Mouse (Mus musculus) Patski (cell line): ENCODE data around the gene Cnih4. TPM values are rescaled to one million over a fixed set of nuclear protein-coding genes. Genes with fewer than 3 reads are reported as not detected.
A peak's percentile ranks its signal among the peaks of the same experiment; 100 is the strongest.

ENCODE experiments used
- ATAC-seq: fragments of 100-300 bp; one replicate; pipeline ENCODE4 v1.8.0; 2021
- CTCF ChIA-PET: fragments of 350-600 bp; sonication (Branson Sonifier 250); formaldehyde crosslinking; loops from one replicate; lab custom pipeline; 2022; ENCODE audit warnings: inconsistent platforms; lab: Charles Lee
- POLR2A ChIA-PET: fragments of 350-600 bp; sonication (Branson Sonifier 250); formaldehyde crosslinking; loops from one replicate; lab custom pipeline; 2022; ENCODE audit warnings: antibody characterized with exemption, inconsistent platforms; lab: Charles Lee
- DNase-seq: peaks from one replicate; pipeline ENCODE4 v3.0.0-alpha.2; 2011; ENCODE audit warnings: low read depth, low spot score
- H3K27me3 ChIP-seq: fragments of 371-371 bp; one replicate; pipeline ENCODE4 v1.5.1; 2021
- CTCF ChIP-seq: fragments of 100-300 bp; IDR thresholded peaks from one replicate; pipeline ENCODE4 v1.5.1; 2021
- in situ Hi-C: fragments of 300-500 bp; cut with MboI; formaldehyde crosslinking; loops from 3 replicates; pipeline ENCODE4 v1.11.1; 2018; ENCODE audit warnings: low pct_unique_long_range_greater_than_20kb, mixed read lengths
- polyA plus RNA-seq: library from polyadenylated mRNA; unstranded; gene quantifications from one replicate; pipeline ENCODE4 v1.2.3, GENCODE M21; 2021

Gene Cnih4
- polyA plus RNA-seq, result 144 TPM

DNA sequence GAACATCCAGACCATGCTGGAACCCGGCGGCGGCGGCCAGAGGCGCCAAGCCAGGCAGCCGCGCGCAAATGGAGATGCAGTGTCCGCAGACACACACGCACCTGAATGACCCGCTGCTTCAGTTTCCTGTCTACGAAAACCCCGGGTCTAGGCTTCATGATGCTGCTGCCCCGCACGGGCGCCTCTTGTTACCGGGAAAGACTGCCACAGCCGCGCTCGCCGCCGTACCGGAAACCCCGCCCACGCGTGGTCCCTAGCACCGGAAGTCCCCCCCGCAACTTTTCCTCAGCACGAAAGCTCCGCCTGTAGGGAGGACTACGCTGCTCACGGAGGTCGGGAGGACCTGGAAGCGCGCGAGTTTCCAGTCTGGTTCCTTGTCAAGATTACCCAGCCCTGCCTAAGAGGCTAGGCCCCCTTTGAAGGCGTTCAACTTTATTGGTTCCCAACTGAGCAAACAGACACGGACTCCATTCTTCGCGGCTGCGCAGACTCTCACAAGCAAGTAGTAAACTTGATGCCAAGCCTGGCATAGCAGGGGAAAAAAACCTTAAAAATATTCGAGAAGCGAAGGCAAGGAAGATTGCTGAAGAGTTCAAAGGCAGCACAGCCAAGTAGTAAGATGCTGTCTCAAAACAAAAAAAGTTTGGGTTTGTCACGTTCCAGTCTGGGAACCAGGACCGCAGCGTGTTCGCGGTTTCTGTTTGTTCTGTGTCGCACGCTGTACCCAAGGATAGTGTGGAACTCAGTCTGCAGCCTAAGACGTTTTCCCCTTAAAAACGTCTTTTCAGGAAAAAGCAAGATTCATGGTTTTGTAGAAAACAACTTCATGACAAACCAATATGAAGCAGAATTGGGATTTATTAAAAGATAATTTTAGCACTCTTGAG lies at the start of gene Cnih4, which contains the start of gene Nvl:
TSS of gene Cnih4 (plus strand) at position 744 of the 887 bp plus-strand sequence.
TSS of gene Nvl (minus strand) at position 255 of the 887 bp plus-strand sequence.
- ChIA-PET CTCF (interaction anchor here (1.1 kb wide), 1 partner anchor 43 kb away, joined by 3 read pairs; no protein-coding TSS in a partner anchor), POLR2A (no interaction called here)
- DNase-seq (peak; percentile 85), ATAC-seq (peak; percentile 92)
- in situ Hi-C loops, result no loop called here
- TF ChIP-seq CTCF, result no peak
- H3K27me3 ChIP-seq, result no peaks in the 10 kb centered on the region

DNA sequence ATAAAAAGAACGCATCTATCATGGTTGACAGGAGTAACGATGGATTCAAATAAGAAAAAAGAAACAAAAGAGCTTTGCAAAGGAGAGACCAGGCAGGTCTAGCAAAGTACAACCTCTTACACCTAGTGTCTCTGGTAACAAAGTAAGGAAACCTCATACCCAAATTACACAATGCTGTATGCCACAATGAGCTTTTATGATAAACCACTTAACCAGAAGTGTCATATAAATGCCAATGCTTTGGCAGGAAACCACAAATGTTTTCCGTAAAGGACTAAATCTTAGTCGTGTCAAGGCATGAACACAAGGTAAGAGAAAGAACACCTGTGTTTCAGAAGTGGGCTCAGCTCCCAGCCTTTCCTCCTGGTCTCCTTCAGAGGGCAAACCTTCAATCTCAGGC lies 27.4 kb upstream of the Cnih4 start:
- ChIA-PET CTCF (no interaction called here), POLR2A (interaction anchor here (0.5 to 0.9 kb wide), 2 partner anchors 9 to 20 kb away, joined by 3 read pairs; no protein-coding TSS in a partner anchor)
- in situ Hi-C loops, result no loop called here
- TF ChIP-seq CTCF, result no peak
- H3K27me3 ChIP-seq, result no peaks in the 10 kb centered on the region
- no peak for DNase-seq
- ATAC-seq, result no peak

DNA sequence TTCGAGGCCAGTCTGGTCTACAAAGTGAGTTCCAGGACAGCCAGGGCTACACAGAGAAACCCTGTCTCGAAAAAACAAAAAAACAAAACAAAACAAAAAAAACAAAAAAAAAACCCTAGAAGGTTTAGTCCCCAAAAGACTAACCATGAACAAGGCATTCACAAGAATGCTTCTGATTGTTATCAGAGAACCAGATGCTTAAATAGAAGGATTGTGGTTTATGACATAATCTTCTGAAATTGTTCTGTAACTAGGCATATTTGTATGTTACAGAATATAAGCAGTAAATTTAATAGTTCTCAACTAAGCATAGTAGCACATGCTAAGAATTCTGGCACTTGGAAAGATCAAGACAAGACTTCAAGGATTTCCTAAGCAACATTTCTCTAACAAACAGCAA lies 20.3 kb upstream of the Cnih4 start:
- in situ Hi-C loops, result no loop called here
- H3K27me3 ChIP-seq, result no peaks in the 10 kb centered on the region
- no peak for DNase-seq
- TF ChIP-seq CTCF, result no peak
- ATAC-seq, result no peak
- ChIA-PET POLR2A (interaction anchor here (0.6 kb wide), 1 partner anchor 23 kb away, joined by 4 read pairs; no protein-coding TSS in a partner anchor), CTCF (no interaction called here)

DNA sequence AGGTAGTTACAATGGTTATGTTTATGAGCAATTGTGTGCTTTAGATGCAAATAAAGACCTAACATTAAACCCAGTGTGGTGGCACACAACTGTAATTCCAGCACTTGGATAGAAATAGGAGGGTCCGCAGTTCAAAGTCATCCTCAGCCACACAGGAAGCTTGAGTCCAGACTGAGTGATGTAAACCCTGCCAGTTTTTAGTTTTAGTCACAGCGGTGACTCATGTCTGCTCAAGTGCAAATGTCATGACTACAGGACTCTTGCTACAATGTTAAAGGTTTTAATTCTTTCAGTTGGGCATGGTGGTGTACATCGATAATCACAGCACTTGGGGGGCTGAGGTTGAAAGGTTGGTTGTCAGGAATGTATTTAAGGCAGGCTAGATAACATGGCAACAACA lies 18.6 kb upstream of the Cnih4 start:
- H3K27me3 ChIP-seq, result no peaks in the 10 kb centered on the region
- ATAC-seq (no peak), DNase-seq (no peak)
- TF ChIP-seq CTCF, result no peak
- CTCF ChIA-PET, result no interaction called here
- POLR2A ChIA-PET, result interaction anchor here (1.3 kb wide), 1 partner anchor 30 kb away, joined by 3 read pairs; no protein-coding TSS in a partner anchor
- in situ Hi-C loops, result no loop called here

DNA sequence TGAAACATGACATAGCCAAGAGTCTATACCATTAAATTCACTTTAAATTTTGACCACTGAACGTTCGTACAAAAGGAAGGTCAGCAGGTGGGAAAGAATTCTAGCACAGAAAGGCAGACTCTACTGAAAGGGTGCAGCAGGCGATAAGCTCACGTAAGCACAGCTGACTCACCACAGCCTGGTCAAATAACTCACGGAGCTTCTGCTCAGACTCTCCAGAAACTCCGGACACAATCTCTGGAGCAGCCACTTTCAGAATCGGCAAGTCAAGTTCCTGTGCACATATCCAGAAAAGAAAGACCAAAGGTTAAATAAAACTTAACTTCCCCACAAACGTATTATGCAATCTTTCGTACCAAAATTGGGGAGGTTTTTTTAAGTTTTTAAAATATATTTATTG lies 17.7 kb upstream of the Cnih4 start:
- DNase-seq (no peak), ATAC-seq (no peak)
- in situ Hi-C loops, result no loop called here
- H3K27me3 ChIP-seq, result no peaks in the 10 kb centered on the region
- POLR2A ChIA-PET, result interaction anchor here (1.3 kb wide), 1 partner anchor 29 kb away, joined by 3 read pairs; no protein-coding TSS in a partner anchor
- no peak for TF ChIP-seq CTCF
- CTCF ChIA-PET, result no interaction called here

DNA sequence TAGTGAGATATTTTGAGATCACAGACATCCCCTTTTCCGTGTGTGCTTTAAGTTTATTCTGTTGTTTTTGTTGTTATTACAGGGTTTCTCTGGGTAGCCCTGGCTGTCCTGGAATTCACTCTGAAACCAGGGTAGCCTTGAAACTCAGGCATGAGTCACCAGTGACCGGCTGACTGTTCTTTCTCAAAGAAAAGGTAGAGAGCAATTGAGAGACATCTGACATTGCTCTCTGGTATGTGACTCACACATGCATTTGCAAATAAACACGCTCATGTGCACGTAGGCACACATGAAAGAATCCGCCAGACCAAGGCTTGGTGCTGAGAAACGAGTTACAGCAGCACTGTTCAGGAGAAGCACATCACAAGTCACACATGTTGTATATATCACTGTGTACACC lies 12.6 kb upstream of the Cnih4 start:
- in situ Hi-C loops, result no loop called here
- H3K27me3 ChIP-seq, result no peaks in the 10 kb centered on the region
- ATAC-seq (peak; percentile 54), DNase-seq (peak; percentile 39)
- CTCF ChIA-PET, result interaction anchor here (1.2 to 1.4 kb wide), 2 partner anchors 12 to 18 kb away, joined by 3 to 4 read pairs; no protein-coding TSS in a partner anchor
- POLR2A ChIA-PET, result no interaction called here
- no peak for TF ChIP-seq CTCF

DNA sequence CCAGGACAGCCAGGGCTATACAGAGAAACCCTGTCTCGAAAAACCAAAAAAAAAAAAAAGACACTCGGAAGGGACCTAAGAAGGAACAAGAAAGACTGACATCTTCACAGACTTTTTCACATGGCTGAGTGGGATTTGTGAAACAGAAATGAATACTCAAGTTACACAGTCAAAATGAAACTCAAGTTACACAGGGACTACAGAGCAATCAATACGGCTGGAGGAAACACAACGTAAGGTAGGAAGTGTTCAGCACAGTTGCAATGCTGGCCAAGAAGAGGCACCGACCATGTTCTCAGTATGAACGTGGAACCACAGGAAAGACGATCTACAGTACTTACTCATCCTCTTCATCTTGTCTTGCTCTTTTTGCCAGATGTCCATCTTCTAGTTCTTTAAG lies 5.8 kb upstream of the Cnih4 start:
- no peak for TF ChIP-seq CTCF
- no peak for ATAC-seq
- in situ Hi-C loops, result no loop called here
- H3K27me3 ChIP-seq, result no peaks in the 10 kb centered on the region
- CTCF ChIA-PET, result no interaction called here
- DNase-seq, result no peak
- POLR2A ChIA-PET, result no interaction called here

DNA sequence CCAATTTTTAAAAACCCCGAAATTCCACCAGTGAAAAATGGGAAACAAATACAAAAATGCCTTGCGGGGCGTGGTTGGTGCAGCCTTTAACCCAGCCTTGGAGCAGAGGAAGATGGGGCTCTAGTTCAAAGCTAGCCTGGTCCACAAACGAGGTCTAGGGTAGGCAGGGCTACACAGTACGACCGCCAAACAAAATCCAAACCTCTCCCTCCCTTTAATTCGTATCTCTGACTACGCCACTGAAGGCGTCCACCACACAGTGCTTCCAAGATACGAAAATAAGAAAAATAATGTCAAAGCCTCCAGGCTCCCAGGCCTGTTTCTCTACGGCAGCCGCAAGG lies 914 bp upstream of the Cnih4 start:
- CTCF ChIA-PET, result interaction anchor here (1.1 kb wide), 1 partner anchor 43 kb away, joined by 3 read pairs; no protein-coding TSS in a partner anchor
- no peaks in the 10 kb centered on the region for H3K27me3 ChIP-seq
- TF ChIP-seq CTCF, result no peak
- ATAC-seq, result no peak
- DNase-seq, result no peak
- in situ Hi-C loops, result no loop called here
- POLR2A ChIA-PET, result no interaction called here

DNA sequence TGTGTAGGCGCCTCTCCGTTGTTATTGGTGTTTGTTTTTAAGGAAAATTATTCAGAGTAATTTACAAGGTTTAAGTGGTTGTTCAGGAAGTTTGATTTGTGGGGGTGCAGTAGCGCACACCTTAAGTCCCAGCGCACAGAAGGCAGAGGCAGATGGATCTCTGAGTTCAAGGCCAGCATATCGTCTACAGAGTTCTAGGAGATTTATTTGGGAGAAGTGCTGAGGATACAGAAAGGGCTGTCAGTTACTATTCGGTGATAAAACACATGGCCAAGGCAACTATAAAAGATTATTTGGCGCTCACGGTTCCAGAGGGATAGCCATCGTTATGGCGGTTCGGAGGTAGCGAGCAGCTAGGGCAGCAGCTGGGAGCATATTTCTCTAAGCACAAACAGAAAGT lies 473 bp downstream of the Cnih4 start:
- ChIA-PET POLR2A (no interaction called here), CTCF (no interaction called here)
- in situ Hi-C loops, result no loop called here

DNA sequence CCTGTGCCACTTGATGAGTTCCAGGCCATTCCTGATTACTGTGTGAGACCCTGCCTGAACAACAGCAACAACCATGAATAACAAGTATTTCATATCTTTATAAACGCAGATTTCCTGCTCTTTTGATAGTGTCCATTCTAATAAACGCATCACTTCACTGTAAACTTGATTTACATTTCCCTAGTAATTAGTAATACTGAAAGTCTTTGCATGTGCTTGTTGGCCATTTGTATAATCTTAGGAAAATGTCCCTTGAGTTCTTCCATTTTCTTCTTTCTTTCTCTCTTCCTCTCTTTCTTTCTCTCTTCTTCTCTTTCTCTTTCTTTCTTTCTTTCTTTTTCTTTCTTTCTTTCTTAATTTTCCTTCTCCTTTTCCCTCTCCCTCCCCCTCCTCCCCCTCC lies 1.7 kb downstream of the Cnih4 start:
- ChIA-PET CTCF (no interaction called here), POLR2A (no interaction called here)
- in situ Hi-C loops, result no loop called here
- H3K27me3 ChIP-seq, result no peaks in the 10 kb centered on the region
- DNase-seq (no peak), ATAC-seq (no peak)
- TF ChIP-seq CTCF, result no peak

More for the DNA sequence above, 473 bp downstream of the Cnih4 start:
- ATAC-seq, result no peak
- no peaks in the 10 kb centered on the region for H3K27me3 ChIP-seq
- no peak for TF ChIP-seq CTCF
- no peak for DNase-seq

DNA sequence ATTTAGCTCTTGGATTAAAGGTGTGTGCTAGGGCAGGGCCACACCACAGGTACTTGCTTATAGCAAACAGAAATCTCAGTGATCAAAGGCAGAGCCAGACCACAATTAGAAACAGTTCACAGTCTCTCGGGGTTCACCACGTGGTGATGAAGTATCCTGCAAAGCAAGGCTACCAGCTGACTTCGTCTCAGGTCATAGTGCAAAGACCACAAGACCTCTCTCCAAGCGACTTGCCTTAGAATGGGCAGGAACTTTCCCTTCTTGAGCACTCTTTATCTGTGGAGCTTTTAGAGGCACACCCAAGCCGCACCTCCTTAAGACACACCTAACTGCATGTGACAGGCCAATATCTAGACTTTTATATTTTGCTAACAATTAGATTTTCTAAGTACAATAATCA lies 4.0 kb downstream of the Cnih4 start:
- ChIA-PET CTCF (interaction anchor here (1.2 to 1.5 kb wide), 2 partner anchors 8 to 109 kb away, joined by 3 to 4 read pairs; no protein-coding TSS in a partner anchor), POLR2A (interaction anchor here (1.0 kb wide), 1 partner anchor 65 kb away, joined by 3 read pairs; no protein-coding TSS in a partner anchor)
- DNase-seq (no peak), ATAC-seq (no peak)
- H3K27me3 ChIP-seq, result no peaks in the 10 kb centered on the region
- no peak for TF ChIP-seq CTCF
- in situ Hi-C loops, result no loop called here
